Mouse (Mus musculus) embryonic fibroblast, embryonic 13.5 days (primary cell): ENCODE measurements around the gene Rdh9.

Experiments used
- CTCF ChIP-seq: IDR thresholded peaks from 2 replicates; pipeline ENCODE4 v1.5.1; 2011; ENCODE audit warnings: mild to moderate bottlenecking, control low read depth, low read length, moderate library complexity, borderline replicate concordance; ENCODE audit not compliant: insufficient read depth
- POLR2A ChIP-seq: IDR thresholded peaks from 2 replicates; pipeline ENCODE4 v1.6.1; 2011; ENCODE audit warnings: low read depth, mild to moderate bottlenecking, control low read depth, low read length, moderate library complexity

GRCm38 (mm10) chr10:127750136-127750777 is 25.9 kb upstream of the Rdh9 start:
- TF ChIP-seq POLR2A (no peak), CTCF (no peak)
